Mouse (Mus musculus): Measurements from ENCODE around the gene Gm17581. TPM values are rescaled to one million over a fixed set of nuclear protein-coding genes. Genes with fewer than 3 reads are reported as not detected.
"Not testable (repeated sequence)": the region's sequence is repeated elsewhere in the genome, so short reads cannot be mapped to it uniquely, and the experiment has no call there.

The Gm17581 gene
- total RNA-seq, 2 experiments from 2014 or later, result not detected

DNA sequence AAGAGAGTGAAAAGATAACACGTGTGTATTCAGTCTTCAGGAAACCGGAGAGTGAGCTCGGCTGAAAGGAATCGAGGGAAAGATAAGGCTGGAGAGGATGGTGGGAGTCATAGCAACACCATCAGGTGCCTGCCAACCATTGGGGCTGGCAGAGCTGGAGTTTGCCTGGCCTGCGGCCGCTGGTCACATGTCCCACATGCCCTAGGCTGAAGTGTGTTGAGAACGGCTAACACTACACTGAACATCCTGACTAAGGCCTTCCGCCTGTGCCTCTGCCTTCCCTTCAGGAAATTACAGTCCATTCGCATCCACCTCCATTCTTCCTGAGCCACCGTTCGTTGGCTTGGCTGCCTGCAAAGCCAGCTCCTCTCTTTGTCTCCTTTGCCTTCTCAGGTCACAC, 6.5 kb upstream of the Gm17581 start:
- no peak for DNase-seq (ENCODE audit: low spot score in 2 of 2)

DNA sequence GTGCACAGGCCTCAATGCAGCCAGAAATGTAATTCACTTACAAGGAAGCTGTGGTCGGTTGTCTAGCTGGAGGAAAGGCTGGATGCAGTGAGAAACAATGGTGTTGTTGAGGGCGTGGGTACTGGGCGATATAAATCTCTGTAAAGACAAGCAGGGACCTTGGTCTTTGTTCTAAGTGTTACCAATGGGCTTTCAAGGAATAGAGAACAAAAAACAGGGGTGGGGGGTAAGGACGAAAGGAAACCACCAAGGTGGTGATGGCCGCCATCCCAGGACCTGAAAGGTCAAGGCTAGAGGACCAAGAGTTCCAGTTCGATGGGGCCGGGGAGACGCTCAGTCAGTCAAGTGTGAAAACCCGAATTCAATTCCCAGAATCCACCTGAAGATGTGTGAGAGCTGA, 2.1 kb upstream of the Gm17581 start:
- no peak for DNase-seq (ENCODE audit: low spot score in 2 of 2)

DNA sequence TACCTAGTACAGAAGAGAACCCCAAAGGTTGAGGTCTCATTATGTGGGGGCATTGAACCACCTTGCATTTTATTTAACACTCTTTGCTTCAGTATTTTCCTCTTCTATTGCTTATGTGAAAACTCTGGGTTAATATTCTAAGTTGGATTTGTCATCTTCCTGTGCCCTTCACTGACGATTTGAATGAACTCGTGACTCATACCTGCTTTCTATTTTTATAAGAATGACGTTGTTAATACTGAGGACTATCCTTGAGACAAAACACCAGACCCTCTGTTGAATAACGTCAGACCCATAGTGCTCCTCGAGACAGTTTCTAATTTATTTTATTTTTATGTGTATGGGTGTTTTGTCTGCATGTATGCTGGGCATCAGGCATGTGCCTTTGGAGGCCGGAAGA, 1.3 kb upstream of the Gm17581 start:
- DNase-seq (ENCODE audit: low spot score in 2 of 2), result no peak

DNA sequence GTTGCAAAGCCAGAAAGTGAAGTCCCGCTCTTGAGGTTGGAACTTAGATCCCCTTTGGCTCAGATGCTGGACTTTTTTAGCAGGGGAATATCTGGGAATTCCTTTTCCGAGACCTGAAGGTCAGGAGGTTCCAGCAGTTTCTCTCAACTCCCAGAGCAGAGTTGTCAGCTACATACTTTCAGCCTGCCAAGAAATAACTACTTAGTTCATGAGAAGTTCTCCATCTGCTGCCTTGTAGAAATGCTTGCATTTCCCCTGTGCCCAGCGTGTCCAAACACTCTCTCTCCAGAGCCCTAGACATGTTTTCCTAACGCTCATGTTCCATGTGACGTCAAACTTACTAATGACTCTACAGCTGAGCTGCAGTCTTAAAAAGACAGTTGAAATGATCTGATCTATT, 586 bp downstream of the Gm17581 start:
- no peak for DNase-seq (ENCODE audit: low spot score in 2 of 2)

GRCm38 (mm10) chr2:155729158-155729645, 6.5 kb downstream of the Gm17581 start, which contains the start of gene Edem2:
Gene Edem2 (minus strand): TSS chr2:155729475.
- peak; percentile 86 to 90 for DNase-seq (ENCODE audit: low spot score in 2 of 2)

DNA sequence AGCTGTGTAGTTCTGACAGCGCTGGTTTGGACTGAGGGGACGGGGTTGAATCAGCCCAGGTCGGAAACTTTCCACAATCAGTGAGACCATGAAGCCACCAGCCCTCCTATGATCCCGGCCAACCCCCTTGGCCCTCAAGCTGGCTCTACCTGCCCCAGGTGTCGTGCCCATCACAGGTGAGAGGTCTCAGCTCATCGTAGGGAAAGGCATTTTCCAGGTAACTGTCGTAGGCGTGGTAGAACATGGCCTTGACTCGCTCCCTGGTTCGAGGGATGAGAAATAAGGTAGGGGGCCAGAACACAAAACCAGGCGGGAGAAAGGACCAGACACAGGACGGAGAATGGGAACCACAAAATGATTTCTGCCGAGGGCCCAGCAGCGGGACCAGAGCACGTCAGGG, 6.9 kb downstream of the Gm17581 start:
- no peak for DNase-seq (ENCODE audit: low spot score in 2 of 2)

DNA sequence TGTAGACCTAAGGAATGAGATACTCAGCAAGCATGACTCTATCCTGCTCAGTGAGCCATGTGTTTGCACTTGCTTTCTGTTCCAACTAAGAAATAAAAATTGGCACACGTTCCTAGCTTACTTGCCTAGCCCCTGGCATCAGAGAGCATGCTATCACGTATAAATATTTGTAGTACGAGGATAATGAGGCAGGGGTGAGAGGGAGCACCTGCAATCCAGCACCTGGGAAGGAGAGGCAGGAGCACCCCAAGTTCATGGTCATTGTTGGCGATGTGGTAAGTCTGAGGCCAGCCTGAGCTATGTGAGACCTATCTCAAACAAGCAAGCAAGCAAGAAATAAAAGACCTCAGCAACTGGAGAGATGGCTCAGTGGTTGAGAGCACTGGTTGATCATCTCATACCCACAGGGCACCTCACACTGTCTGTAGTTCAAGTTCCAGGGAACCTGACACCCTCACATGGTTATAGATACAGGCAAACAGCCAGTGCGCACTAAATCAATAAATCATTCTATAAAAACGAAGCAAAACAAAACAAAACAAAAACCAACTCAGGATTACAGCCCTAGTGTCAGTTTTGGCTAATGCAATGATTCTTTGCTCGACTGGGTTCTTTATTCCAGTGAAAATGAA, 7.8 kb downstream of the Gm17581 start:
- DNase-seq (ENCODE audit: low spot score in 2 of 2), result no peak

DNA sequence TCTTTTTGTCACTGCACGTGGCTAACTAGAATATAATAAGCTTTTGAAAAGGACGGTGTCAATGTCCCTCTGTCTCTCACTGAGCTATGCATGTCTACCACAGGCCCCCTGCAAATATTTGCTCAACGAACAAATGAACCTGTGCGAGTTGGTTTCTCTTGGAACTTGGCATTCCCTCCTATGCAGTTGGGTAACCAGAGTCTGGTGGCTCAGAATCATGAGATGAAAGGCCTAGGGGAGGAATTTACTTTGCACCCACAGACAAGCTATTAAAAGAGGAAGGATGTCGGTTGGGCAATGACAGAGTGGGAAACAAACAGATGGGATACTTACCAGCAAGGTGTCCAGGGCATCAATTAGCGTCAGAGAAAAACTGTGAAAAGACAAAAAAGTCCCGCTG, 9.4 kb downstream of the Gm17581 start:
- DNase-seq (ENCODE audit: low spot score in 2 of 2), result no peak

DNA sequence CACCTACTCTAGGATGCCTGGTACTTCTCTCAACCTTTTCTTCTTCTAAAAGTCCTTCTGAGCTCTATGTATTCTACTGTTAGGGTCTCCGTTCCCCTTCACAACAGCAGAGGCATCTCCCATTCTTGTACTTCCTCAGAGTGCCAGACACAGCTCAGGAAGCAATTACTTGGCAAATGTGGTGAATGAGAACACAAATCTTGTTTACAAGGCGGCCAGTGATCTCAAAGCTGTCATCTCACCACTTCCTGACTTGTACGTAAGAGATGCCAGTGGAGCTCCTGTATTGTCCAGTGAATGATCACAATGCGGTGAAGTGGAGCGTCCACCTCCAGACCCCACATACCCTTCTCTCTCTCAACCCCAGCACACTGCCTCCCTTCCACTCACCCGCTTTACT, 11.1 kb downstream of the Gm17581 start:
- no peak for DNase-seq (ENCODE audit: low spot score in 2 of 2)

GRCm38 (mm10) chr2:155724036-155724435, 11.6 kb downstream of the Gm17581 start:
- DNase-seq (ENCODE audit: low spot score in 2 of 2), result no peak

GRCm38 (mm10) chr2:155720585-155720984, 15.1 kb downstream of the Gm17581 start:
- DNase-seq (ENCODE audit: low spot score in 2 of 2), result no peak

GRCm38 (mm10) chr2:155717082-155717990, 18.3 kb downstream of the Gm17581 start:
- no peak for DNase-seq (ENCODE audit: low spot score in 2 of 2)

DNA sequence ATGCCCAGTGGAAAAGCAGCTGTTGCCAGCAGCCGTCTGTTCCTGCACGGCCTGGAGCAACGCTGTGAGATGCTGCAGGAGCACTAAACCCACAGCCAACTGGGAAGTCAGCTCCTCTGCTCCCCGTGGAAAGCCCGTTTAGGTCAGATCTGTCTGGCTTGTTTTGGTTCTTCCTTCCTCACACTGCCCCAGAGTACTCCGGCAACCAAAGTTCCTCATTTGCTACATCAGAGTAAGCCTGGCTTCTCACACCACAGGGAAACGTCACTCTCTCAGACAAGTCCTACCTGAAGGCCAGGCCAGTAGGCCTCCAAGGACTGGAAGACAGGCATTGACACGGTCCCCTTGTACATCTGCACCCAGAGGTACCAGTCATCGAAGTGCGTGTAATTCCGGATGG, 25.1 kb downstream of the Gm17581 start:
- DNase-seq (ENCODE audit: low spot score in 2 of 2), result no peak

GRCm38 (mm10) chr2:155707251-155707650, 28.4 kb downstream of the Gm17581 start:
- DNase-seq (ENCODE audit: low spot score in 2 of 2), result peak; percentile 45 to 70

DNA sequence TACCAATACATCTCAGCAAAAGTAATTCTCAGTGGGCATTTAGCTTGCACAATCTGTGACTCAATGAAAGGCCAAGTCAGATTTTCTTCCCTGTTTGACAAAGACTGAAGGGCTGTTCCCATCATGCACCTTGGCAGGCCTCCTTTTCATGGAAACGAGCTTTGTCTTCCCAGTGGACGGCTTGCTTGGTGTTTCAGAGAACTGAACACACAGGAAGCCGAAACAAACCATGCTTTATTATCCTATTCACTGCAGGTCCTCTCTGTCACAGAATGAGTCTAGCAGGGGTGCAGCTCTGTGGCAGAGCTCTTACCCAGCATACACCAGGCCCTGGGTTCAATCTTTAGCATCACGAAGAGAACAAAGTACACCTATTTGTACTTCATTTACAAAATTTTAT, 32.0 kb downstream of the Gm17581 start:
- DNase-seq (ENCODE audit: low spot score in 2 of 2), result no peak

DNA sequence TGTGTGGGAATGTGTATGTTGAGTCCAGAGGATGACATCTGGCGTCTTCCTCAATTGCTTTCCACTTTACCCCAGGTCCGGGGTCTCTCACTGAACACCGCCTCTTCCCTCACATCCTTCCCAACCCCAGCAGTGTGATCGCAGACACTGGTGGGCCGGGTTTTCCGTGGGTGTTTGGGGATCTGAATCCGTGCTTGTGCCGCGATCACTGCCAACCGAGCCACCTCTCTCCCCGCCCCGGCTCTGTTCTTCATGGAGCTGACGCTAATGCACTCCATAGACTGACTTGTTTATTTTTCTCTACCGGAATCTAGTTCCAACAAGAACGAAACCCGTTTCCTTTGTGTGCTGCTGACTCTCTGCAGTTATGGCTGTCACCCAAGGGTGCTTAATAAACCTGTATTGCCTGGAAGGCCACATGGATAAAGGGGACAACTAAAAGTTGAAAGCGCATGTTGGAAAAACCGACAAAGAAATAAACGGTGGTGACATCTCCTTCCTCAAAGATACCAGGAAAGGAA, 34.2 kb downstream of the Gm17581 start:
- no peak for DNase-seq (ENCODE audit: low spot score in 2 of 2)

DNA sequence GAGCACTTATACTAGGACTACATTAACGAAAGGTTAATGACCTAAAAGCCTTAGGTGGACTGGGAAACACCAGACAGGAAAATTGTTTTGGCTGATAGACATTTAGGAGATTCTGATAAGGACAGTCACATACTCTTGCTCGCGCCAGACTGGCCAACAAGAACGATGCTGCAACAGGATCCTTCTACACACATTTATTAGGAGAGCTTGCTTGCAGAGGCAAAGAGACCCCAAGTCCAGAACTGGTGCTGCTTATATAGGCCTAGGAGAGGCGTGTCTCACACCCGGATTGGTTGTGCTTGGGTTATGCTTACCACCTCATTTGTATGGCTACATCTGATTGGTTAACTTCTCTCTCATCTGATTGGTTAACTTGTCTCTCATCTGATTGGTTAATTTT, 37.2 kb downstream of the Gm17581 start:
- not testable (repeated sequence) for DNase-seq (ENCODE audit: low spot score in 2 of 2)

DNA sequence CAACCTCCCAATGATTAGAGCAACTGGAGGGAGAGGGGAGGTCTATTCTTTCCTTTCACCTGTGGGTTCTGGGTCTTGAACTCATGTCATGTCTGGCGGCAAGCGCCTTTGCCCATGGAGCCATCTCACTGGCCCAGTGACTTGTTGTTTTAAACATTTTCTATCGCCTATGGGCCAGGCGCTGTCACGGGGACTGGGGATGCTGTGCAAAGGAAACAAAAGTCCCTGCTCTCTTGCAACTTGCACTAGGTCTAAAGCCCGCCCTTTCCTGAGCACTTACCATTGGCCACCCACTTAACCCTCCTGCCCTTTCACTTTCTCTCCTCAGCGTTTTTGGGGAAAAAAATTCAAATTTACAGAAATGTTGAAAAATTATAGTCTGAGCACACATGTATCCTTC, 38.8 kb downstream of the Gm17581 start:
- no peak for DNase-seq (ENCODE audit: low spot score in 2 of 2)

DNA sequence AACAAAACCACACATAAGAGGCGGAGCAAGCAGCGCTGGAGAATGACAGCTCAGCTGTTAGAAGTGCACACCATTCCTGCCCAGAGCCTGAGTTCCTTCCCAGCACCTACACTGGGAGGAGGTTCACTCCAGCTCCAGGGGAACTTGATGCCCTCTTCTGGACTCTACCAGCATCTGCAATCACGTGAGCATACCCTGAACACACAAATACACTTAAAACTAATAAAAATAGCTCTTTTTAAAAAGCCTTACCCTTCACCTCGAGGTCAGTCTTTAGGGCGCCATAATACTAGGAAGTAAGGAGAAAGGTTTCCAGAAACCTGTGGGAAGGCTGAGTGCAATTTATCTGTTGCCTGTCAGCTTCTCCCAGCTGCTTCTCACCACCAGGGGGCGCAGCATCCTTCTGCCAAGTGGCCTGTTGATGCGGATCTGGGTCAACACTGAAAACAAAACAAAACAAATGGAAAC, 39.5 kb downstream of the Gm17581 start:
- peak; percentile 91 for DNase-seq (ENCODE audit: low spot score in 2 of 2)

DNA sequence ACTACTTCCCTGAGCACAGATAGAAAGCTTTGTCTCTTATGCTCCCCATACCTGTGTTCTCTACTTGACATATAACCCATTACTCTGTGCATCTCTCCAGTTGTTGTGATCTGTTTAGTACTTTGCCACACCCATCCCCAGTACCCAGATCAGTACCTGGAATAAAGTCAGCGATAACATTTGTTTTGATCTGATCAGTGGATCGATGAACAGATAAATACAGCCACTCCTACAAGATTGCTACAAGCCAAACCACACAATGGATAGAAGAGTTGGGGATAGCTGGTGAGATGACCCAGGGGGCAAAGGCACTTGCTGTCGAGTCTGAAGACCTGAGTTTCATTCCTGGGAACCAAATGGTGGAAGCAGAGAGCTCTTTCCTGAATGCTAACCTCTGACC, 40.4 kb downstream of the Gm17581 start:
- no peak for DNase-seq (ENCODE audit: low spot score in 2 of 2)

- DNase-seq (ENCODE audit: low spot score in 2 of 2), result no peak
These were observed 41.1 kb downstream of the Gm17581 start for GRCm38 (mm10) chr2:155694564-155694963.

DNA sequence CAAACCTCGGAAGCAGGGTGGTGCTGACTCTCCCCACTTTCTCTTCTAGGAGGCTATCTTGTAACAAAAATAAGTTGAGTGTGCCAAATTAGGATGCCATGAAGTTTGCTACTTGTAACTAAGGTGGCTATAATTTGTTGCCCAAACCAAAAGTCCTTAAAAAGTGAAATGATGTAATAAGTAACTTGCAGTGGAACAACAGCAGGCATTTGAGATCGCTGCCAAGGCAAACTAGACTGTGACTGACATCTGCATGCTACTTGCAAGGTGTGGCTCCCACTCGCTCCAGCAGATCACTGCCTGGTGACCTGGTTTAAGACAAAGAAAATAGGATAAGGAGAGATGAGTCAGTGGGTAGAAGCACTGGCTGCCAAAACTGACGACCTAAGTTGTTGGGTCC, 42.5 kb downstream of the Gm17581 start:
- DNase-seq (ENCODE audit: low spot score in 2 of 2), result no peak

Measured in layer of hippocampus, postnatal 10 days (tissue).